In the genomic region with DNA sequence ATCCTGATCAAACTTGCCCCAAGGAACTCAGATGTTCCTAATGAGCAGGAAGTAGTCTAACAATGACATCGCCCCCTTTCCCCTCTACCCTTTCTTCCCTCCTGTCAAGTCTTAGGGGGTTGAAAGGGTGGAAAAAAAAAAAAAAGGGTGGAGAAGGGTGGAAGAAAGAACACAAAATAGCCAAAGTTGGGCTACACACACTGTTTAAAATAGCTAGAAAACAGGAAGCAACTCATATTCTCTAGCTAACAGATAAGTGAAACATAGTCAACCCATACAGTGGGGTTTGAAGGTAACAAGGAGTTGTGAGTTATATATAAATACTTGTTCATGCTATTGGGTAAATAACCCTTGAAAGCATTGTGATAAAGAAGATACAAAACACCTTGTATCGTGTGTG, we compare ENCODE assay signal across 34 mouse cellular contexts. TPM values are rescaled to one million over a fixed set of nuclear protein-coding genes. Genes with fewer than 3 reads are reported as not detected.
"Had no signal": no experiment of that assay in that cellular context is flagged by ENCODE, and none has a peak within 500 bp of the region (broad histone marks: within the 10 kb centered on the region; RNA-seq: fewer than 3 reads in every experiment).

No protein-coding gene starts in this region.

- H3K27me3 ChIP-seq: embryonic facial prominence, embryonic 12.5 days; embryonic facial prominence, embryonic 13.5 days; embryonic facial prominence, embryonic 15.5 days; forebrain, embryonic 12.5 days; forebrain, embryonic 13.5 days; forebrain, embryonic 15.5 days had no signal

- H3K9me3 ChIP-seq: embryonic facial prominence, embryonic 10.5 days; embryonic facial prominence, embryonic 12.5 days; embryonic facial prominence, embryonic 13.5 days; embryonic facial prominence, embryonic 15.5 days; forebrain, embryonic 10.5 days; forebrain, embryonic 12.5 days; forebrain, embryonic 13.5 days; forebrain, embryonic 15.5 days had no signal

- H3K27ac ChIP-seq: embryonic facial prominence, embryonic 10.5 days; embryonic facial prominence, embryonic 12.5 days; embryonic facial prominence, embryonic 13.5 days; embryonic facial prominence, embryonic 15.5 days; forebrain, embryonic 10.5 days; forebrain, embryonic 12.5 days; forebrain, embryonic 13.5 days; forebrain, embryonic 15.5 days; gastrocnemius, adult 2 months; heart, adult 2 months had no signal

- H3K9ac ChIP-seq: embryonic facial prominence, embryonic 12.5 days; embryonic facial prominence, embryonic 13.5 days; embryonic facial prominence, embryonic 15.5 days; forebrain, embryonic 12.5 days; forebrain, embryonic 13.5 days; forebrain, embryonic 15.5 days; forebrain, postnatal 0 days had no signal

- H3K4me3 ChIP-seq: embryonic facial prominence, embryonic 10.5 days; embryonic facial prominence, embryonic 12.5 days; embryonic facial prominence, embryonic 13.5 days; embryonic facial prominence, embryonic 15.5 days; erythroblast, embryonic 14.5 days; forebrain, embryonic 10.5 days; forebrain, embryonic 12.5 days; forebrain, embryonic 13.5 days; forebrain, embryonic 15.5 days; gastrocnemius, adult 2 months; heart, adult 2 months had no signal

- DNase-seq: cerebellum, adult 9-10 months; cerebellum, adult 9-11 months; cerebellum, postnatal 10 days; cerebellum, postnatal 14 days; cerebellum, postnatal 25 days; cerebellum, postnatal 36 days; embryo, embryonic 11 days; forebrain, postnatal 0 days; gastrocnemius, adult 2 months; gastrocnemius, postnatal 10 days; gastrocnemius, postnatal 14 days; gastrocnemius, postnatal 25 days; gastrocnemius, postnatal 36 days; heart, adult 18-20 months; heart, adult 2 months had no signal

RNA-seq across cellular contexts. Expression of a gene that starts 19.7 kb away (rescaled TPM):
- total RNA-seq: common myeloid progenitor, adult 5-6 weeks had no signal

RNA-seq across cellular contexts. Expression of a gene that starts 49.7 kb away (rescaled TPM):
- total RNA-seq: common myeloid progenitor, adult 5-6 weeks; forebrain, postnatal 0 days; gastrocnemius, adult 2 months; gastrocnemius, postnatal 14 days; gastrocnemius, postnatal 25 days; granulocyte monocyte progenitor cell, adult 5-6 weeks; heart, adult 2 months; heart, adult 8-10 months had no signal
- polyA plus RNA-seq: cortical plate, adult 2 months; embryonic facial prominence, embryonic 10.5 days; embryonic facial prominence, embryonic 11.5 days; embryonic facial prominence, embryonic 12.5 days; embryonic facial prominence, embryonic 13.5 days; embryonic facial prominence, embryonic 14.5 days; embryonic facial prominence, embryonic 15.5 days; erythroblast, embryonic 14.5 days; forebrain, embryonic 11.5 days; forebrain, embryonic 12.5 days; forebrain, embryonic 13.5 days; forebrain, embryonic 14.5 days; forebrain, embryonic 15.5 days; forebrain, embryonic 16.5 days; forebrain, postnatal 0 days; frontal cortex, adult 2 months had no signal
